Mouse (Mus musculus): ENCODE measurements at regions not wholly inside any gene's neighbourhood (a gene's known extent, or its start where the extent isn't known, plus 50 kb on each side); places are given as distances from the start of the nearest gene placed in this dataset.
A peak's percentile ranks its signal among the peaks of the same experiment; 100 is the strongest.

- no peak for DNase-seq (ENCODE audit: low spot score)
Measured at GRCm38 (mm10) chr13:60513756-60514155, 88.0 kb upstream of the Dapk1 start.

- DNase-seq (ENCODE audit: low spot score) = no peak
Measured at GRCm38 (mm10) chr13:60514806-60515205, 86.9 kb upstream of the Dapk1 start.

- DNase-seq (ENCODE audit: low spot score) = no peak
Measured at GRCm38 (mm10) chr13:60518010-60518409, 83.7 kb upstream of the Dapk1 start.

- DNase-seq (ENCODE audit: low spot score) = no peak
Measured at GRCm38 (mm10) chr13:60519708-60520107, 82.0 kb upstream of the Dapk1 start.

GRCm38 (mm10) chr13:60522719-60523450, 78.9 kb upstream of the Dapk1 start:
- no peak for DNase-seq (ENCODE audit: low spot score)

GRCm38 (mm10) chr13:60527806-60528205, 73.9 kb upstream of the Dapk1 start:
- no peak for DNase-seq (ENCODE audit: low spot score)

GRCm38 (mm10) chr13:60528819-60529218, 72.9 kb upstream of the Dapk1 start:
- no peak for DNase-seq (ENCODE audit: low spot score)

- DNase-seq (ENCODE audit: low spot score) = peak; percentile 39
Measured at GRCm38 (mm10) chr13:60529381-60530069, 72.2 kb upstream of the Dapk1 start.

GRCm38 (mm10) chr13:60533871-60534427, 67.8 kb upstream of the Dapk1 start:
- no peak for DNase-seq (ENCODE audit: low spot score)

- peak; percentile 9 for DNase-seq (ENCODE audit: low spot score)
Measured at GRCm38 (mm10) chr13:60534501-60534900, 67.2 kb upstream of the Dapk1 start.

GRCm38 (mm10) chr13:60535045-60535444, 66.7 kb upstream of the Dapk1 start:
- DNase-seq (ENCODE audit: low spot score) = no peak

GRCm38 (mm10) chr13:60536725-60537124, 65.0 kb upstream of the Dapk1 start:
- no peak for DNase-seq (ENCODE audit: low spot score)

GRCm38 (mm10) chr13:60538110-60538509, 63.6 kb upstream of the Dapk1 start:
- DNase-seq (ENCODE audit: low spot score) = no peak

- no peak for DNase-seq (ENCODE audit: low spot score)
Measured at GRCm38 (mm10) chr13:60541165-60541564, 60.6 kb upstream of the Dapk1 start.

- no peak for DNase-seq (ENCODE audit: low spot score)
Measured at GRCm38 (mm10) chr13:60544363-60544762, 57.4 kb upstream of the Dapk1 start.

GRCm38 (mm10) chr13:60545999-60546733, 55.6 kb upstream of the Dapk1 start:
- DNase-seq (ENCODE audit: low spot score) = no peak

All from MN1 (cell line).